Mouse (Mus musculus): ENCODE measurements around the gene Smim27.

- no peak for TF ChIP-seq CTCF (IDR thresholded peaks at IDR 0.05; ENCODE audit: insufficient read depth, low read length)
- no peak for TF ChIP-seq POLR2A (IDR thresholded peaks at IDR 0.05; ENCODE audit: borderline replicate concordance, extremely low read depth, low read depth, low read length)
Measured at GRCm38 (mm10) chr4:40278880-40279275, 9.5 kb downstream of the Smim27 start.

All from lung, adult 2 months (tissue).